Mouse (Mus musculus) ES-Bruce4 (cell line): ENCODE measurements around the gene Traf2. TPM values are rescaled to one million over a fixed set of nuclear protein-coding genes. Genes with fewer than 3 reads are reported as not detected.

ENCODE experiments used
- H3K27ac ChIP-seq: 2 replicates; pipeline ENCODE4 v1.5.1; 2012; ENCODE audit warnings: low read length, inconsistent platforms; ENCODE audit not compliant: insufficient read depth
- H3K27me3 ChIP-seq: 2 replicates; pipeline ENCODE4 v1.6.1; 2012; ENCODE audit warnings: mild to moderate bottlenecking, low read length, inconsistent platforms; ENCODE audit not compliant: control insufficient read depth, poor library complexity, insufficient read depth, severe bottlenecking
- H3K36me3 ChIP-seq: 2 replicates; pipeline ENCODE4 v1.6.1; 2012; ENCODE audit warnings: inconsistent platforms, mild to moderate bottlenecking, low read length, moderate library complexity; ENCODE audit not compliant: control insufficient read depth, poor library complexity, insufficient read depth, severe bottlenecking
- H3K4me1 ChIP-seq: one replicate; pipeline ENCODE4 v1.8.1; 2011; ENCODE audit warnings: low read length; ENCODE audit not compliant: control insufficient read depth, insufficient read depth
- H3K4me3 ChIP-seq: 2 replicates; pipeline ENCODE4 v1.5.1; 2011; ENCODE audit warnings: low read depth, mild to moderate bottlenecking, low read length
- H3K9ac ChIP-seq: 2 replicates; pipeline ENCODE4 v1.6.1; 2012; ENCODE audit warnings: low read depth, mild to moderate bottlenecking, inconsistent platforms; ENCODE audit not compliant: poor library complexity, severe bottlenecking
- H3K9me3 ChIP-seq: replicated peaks from 2 replicates; pipeline ENCODE4 v1.6.1; 2012; ENCODE audit warnings: mild to moderate bottlenecking, low read length, inconsistent platforms; ENCODE audit not compliant: control insufficient read depth, poor library complexity, insufficient read depth, severe bottlenecking
- CTCF ChIP-seq: IDR thresholded peaks from one replicate; pipeline ENCODE4 v1.8.1; 2011; ENCODE audit warnings: low read depth, low read length
- EP300 ChIP-seq: IDR thresholded peaks from 2 replicates; pipeline ENCODE4 v1.6.1; 2011; ENCODE audit warnings: low read depth, low read length; ENCODE audit not compliant: insufficient read depth
- POLR2A ChIP-seq: IDR thresholded peaks from one replicate; pipeline ENCODE4 v1.8.1; 2011; ENCODE audit warnings: low read length; ENCODE audit not compliant: insufficient read depth
- polyA plus RNA-seq: library from polyadenylated mRNA; stranded (reverse); fragments of >200 nt; gene quantifications from 2 replicates; pipeline ENCODE4 v1.2.4, GENCODE M21; 2011; ENCODE audit warnings: low read depth; ENCODE audit not compliant: missing spikeins, insufficient read depth, insufficient read length

Gene Traf2
- 9.4 and 9.8 TPM in 2 replicates for polyA plus RNA-seq

DNA sequence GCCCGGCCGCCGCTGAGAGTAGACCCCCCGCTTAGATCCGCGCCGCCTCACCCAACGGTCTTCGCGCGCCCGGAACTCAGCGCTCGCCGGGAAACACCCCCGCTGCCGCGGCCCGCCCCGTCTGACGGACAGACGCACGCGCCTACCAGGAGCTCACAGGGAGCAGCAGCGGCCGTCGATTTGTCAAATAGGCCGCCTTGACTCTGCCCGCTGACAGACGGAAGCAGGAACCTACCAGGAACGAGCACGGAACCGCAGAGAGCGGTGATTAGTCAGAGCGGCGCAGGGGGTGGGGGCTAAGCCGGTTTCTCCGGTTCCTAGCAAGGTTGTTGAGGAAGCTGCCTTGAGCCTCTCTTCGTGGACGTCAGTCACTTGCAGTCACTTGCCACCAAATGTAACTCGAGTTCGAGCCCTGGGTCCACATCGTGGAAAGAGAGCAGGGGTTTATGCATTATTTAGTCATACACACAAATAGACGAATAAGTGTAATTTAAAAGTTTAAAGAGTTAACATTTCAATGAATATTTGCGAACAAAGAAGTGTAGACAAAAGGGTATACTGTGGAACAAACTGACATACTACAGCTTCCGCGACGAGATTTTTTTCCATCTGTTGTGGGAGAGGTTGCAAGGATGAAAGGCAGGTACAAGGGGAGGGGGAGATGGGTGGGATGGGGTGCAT, at the start of gene Traf2:
Traf2 (minus strand) TSS at position 130 of the 681 bp plus-strand sequence.
- TF ChIP-seq POLR2A (peak; percentile 7), EP300 (no peak)
- Histone ChIP-seq H3K27me3 (no peaks in the 10 kb centered on the region), H3K27ac (no peak within 1 kb of the TSS), H3K4me1 (peaks cover 2% of the 10 kb centered on the region), H3K4me3 (peak within 1 kb of the TSS; percentile 69), H3K9ac (peak within 1 kb of the TSS; percentile 70), H3K36me3 (no peaks in the 10 kb centered on the region), H3K9me3 (no peaks in the 10 kb centered on the region)

DNA sequence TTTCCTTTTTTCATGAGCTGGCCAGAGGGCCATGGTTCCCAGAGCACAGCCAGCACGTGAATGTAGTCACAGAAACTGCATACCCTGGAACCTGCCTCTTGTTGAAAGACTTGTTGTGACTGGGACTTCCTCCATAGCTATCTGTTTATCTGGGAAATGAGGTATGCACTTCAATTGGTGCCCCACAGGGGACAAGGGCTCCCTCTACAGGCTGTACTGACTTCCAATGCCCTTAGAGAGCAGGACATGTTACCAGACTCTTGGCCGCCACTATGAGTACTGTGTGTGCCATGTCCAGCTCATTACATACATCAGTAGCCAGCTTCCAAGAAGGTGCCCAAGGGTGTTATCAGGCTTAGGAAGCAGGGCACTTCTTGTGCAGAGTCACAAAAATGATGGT, 45.1 kb upstream of the Traf2 start:
- H3K9ac ChIP-seq: no peak overlapping the region
- H3K9me3 ChIP-seq: no peaks in the 10 kb centered on the region
- no peaks in the 10 kb centered on the region for H3K27me3 ChIP-seq
- peaks cover 24% of the 10 kb centered on the region for H3K36me3 ChIP-seq
- no peak overlapping the region for H3K27ac ChIP-seq
- no peak overlapping the region for H3K4me3 ChIP-seq
- TF ChIP-seq CTCF: peak; percentile 49
- no peak for TF ChIP-seq EP300
- no peaks in the 10 kb centered on the region for H3K4me1 ChIP-seq

DNA sequence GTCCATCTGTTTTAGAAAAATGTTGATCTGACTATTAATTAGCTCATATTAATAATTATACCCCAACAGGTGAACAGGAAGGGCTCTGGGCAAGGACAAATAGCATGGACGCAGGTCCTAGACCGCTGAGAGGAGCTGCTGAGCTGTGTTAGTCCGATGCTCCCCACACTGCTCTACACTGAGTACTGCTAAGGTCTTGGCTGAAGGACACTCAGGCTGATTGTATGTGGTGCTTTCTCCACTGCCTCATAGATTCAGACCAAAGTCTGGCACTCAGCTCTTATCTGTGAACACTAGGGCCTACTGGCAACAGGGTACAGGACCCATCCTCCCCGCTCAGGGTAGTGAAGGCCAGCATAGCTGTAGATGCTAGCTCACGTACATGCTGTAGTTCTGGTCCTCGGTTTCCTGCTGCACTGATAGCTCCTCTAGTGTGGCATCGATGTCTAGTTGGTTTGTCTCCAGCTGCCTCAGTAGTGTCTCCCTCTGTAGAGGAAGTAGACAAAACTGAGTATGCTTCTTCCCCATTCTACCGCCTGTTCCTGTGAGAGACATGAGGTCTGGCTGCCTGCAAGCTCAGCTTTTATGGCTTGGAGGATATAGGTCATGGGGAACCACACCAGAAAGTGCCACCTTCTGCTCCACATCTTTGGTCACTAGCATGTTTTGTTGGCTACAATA, 41.6 kb upstream of the Traf2 start:
- H3K36me3 ChIP-seq: peaks cover 7% of the 10 kb centered on the region
- no peaks in the 10 kb centered on the region for H3K9me3 ChIP-seq
- no peak overlapping the region for H3K27ac ChIP-seq
- no peaks in the 10 kb centered on the region for H3K27me3 ChIP-seq
- TF ChIP-seq CTCF (no peak), POLR2A (no peak), EP300 (no peak)
- no peaks in the 10 kb centered on the region for H3K4me1 ChIP-seq
- H3K9ac ChIP-seq: no peak overlapping the region
- H3K4me3 ChIP-seq: no peak overlapping the region

DNA sequence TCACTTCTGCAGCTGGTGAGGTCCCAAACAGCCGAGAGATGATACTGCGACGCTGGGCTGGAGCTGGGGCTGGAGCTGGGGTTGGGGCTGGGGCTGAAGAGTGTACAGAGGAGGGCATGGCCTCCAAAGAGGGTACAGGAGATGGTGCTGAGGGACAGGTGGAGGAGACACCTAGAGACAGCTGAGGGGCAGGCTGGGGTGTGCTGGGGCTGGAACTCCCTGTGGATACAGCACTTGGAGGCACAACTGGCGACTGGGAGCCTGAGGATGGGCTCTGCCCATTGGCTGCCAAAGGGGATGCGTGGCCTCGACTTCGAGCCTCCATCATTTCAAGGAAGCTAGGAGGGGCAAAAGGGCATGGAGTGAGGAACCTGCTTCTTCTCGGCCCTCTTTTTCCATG, 40.5 kb upstream of the Traf2 start:
- Histone ChIP-seq H3K4me3 (no peak overlapping the region), H3K4me1 (no peaks in the 10 kb centered on the region), H3K27me3 (no peaks in the 10 kb centered on the region), H3K36me3 (peaks cover 3% of the 10 kb centered on the region; the same call in 1 of the 2 replicates), H3K27ac (no peak overlapping the region), H3K9ac (no peak overlapping the region), H3K9me3 (no peaks in the 10 kb centered on the region)
- no peak for TF ChIP-seq EP300
- TF ChIP-seq CTCF: no peak
- no peak for TF ChIP-seq POLR2A

DNA sequence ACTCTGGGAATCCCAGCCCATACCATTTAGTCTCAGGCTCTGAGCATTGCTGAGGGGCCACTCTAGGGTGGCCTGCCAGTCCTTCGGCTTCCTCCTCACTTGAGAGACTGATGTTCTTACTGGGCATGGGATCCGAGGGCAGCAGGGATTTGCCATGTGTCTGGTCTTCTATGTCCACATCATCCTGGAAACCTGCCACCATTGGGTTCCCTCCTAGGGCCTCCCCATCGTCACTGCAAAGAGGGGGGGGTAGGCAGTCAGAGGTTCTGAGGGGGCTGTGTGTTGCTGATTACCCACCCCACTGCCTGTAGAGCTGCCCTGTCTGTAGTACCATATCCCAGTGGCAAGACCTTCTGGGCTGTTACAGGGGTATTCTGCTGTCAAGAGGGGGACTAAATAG, 38.9 kb upstream of the Traf2 start:
- Histone ChIP-seq H3K27ac (no peak overlapping the region), H3K36me3 (no peaks in the 10 kb centered on the region), H3K4me3 (no peak overlapping the region), H3K4me1 (no peaks in the 10 kb centered on the region), H3K27me3 (no peaks in the 10 kb centered on the region), H3K9me3 (no peaks in the 10 kb centered on the region), H3K9ac (no peak overlapping the region)
- TF ChIP-seq CTCF: no peak
- no peak for TF ChIP-seq POLR2A
- no peak for TF ChIP-seq EP300

DNA sequence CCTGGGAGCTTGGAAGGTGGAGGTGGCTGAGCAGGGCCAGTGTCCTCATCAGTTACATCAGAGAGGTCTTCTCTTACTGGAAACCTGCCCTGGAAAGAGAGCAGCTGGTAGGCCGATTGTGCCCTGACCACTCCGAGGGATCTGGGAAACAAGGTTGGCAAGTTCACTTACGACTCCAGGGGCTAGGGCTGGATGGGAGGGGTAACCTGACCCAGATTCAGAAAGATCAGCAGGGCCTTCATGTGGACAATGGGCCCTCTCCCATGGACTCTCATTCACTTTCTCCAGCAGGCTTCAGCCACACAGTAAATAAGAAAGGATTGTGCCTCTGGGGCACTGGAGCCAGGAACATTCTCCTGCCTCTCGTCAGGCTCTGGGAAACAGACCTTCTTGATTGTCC, 38.1 kb upstream of the Traf2 start:
- Histone ChIP-seq H3K4me3 (no peak overlapping the region), H3K27ac (no peak overlapping the region), H3K4me1 (no peaks in the 10 kb centered on the region), H3K36me3 (no peaks in the 10 kb centered on the region), H3K27me3 (no peaks in the 10 kb centered on the region), H3K9ac (no peak overlapping the region), H3K9me3 (no peaks in the 10 kb centered on the region)
- TF ChIP-seq POLR2A (no peak), EP300 (no peak), CTCF (no peak)
